Mouse (Mus musculus) ES-E14 (cell line): ENCODE measurements around the gene Cdkn2aip.

Source experiments
- CHD2 ChIP-seq: IDR thresholded peaks from 2 replicates; pipeline ENCODE4 v1.6.1; 2014; ENCODE audit warnings: mild to moderate bottlenecking, low read depth, low read length, inconsistent platforms
- HCFC1 ChIP-seq: IDR thresholded peaks from 2 replicates; pipeline ENCODE4 v1.6.1; 2012; ENCODE audit warnings: low read length, inconsistent platforms, borderline replicate concordance; ENCODE audit not compliant: insufficient read depth
- MAFK ChIP-seq: IDR thresholded peaks from 2 replicates; pipeline ENCODE4 v1.6.1; 2014; ENCODE audit warnings: mild to moderate bottlenecking, low read depth, low read length, inconsistent platforms; ENCODE audit not compliant: insufficient read depth
- ZC3H11A ChIP-seq: IDR thresholded peaks from 2 replicates; pipeline ENCODE4 v1.6.1; 2012; ENCODE audit warnings: low read depth, mild to moderate bottlenecking, inconsistent platforms, low read length, borderline replicate concordance
- ZNF384 ChIP-seq: IDR thresholded peaks from 2 replicates; pipeline ENCODE4 v1.6.1; 2012; ENCODE audit warnings: low read depth, low read length, inconsistent platforms

DNA sequence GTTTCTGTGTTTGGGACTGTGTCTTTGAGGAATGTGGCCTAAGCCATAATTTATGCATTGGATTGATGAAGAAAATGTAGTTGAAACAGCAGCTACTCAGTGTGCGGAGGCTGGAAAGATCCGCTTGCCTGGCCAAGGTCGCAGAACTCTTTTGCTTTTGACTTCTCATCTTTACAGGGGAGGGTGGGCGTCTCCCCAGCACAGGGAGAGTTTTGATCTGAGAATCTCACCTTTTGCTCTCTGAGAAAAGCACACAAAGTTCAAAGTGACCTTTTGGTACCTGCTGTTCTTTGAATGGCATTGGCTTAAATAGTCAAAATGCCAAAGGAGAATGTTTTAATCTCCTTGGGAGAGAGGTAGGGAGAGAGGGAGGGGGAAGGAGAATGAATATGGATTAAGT lies 46.5 kb upstream of the Cdkn2aip start:
- TF ChIP-seq MAFK (no peak), ZC3H11A (no peak), HCFC1 (no peak), ZNF384 (no peak), CHD2 (no peak)
